Mouse (Mus musculus): Measurements from ENCODE around the gene Med24. TPM values are rescaled to one million over a fixed set of nuclear protein-coding genes. Genes with fewer than 3 reads are reported as not detected.

Gene Med24
- polyA plus RNA-seq, 2 experiments: 43.9 to 83.4 TPM

DNA sequence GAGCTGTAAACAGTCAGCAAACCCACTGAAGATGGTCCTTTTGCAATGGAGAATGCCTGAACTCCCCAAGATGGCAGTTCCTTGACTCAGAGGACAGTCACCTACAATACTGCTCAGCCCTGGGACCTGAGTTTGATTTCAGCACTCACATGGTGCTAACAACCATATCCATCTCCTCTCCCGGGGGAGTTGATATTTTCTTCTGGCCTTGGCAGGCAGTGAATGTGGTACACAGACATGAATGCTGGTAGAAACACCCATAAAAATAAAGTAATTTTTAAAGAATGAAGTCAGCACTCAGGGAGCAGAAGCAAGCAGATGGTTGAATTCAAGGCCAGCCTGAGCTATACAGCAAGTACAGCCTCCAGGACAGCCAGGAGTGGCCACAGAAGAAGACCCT, 6.9 kb upstream of the Med24 start:
- Histone ChIP-seq H3K36me3 (ENCODE audit: control insufficient read depth, insufficient read depth, low read length) (no peaks in the 10 kb centered on the region), H3K27me3 (ENCODE audit: control insufficient read depth, insufficient read depth, low read length) (no peaks in the 10 kb centered on the region), H3K4me3 (replicated peaks; ENCODE audit: low read length) (no peak overlapping the region), H3K4me2 (replicated peaks; ENCODE audit: low read depth, low read length, severe bottlenecking) (no peak overlapping the region), H3K9ac (ENCODE audit: low read depth, low read length, severe bottlenecking) (no peak overlapping the region), H3K4me1 (ENCODE audit: control insufficient read depth, insufficient read depth, low read length) (peaks cover 14% of the 10 kb centered on the region), H3K9me3 (ENCODE audit: control insufficient read depth, low read length) (no peaks in the 10 kb centered on the region), H3K27ac (replicated peaks; ENCODE audit: low read depth, low read length) (no peak overlapping the region)
- ATAC-seq (ENCODE audit: low FRiP score, low read depth): no peak
- TF ChIP-seq POLR2A (IDR thresholded peaks at IDR 0.05; ENCODE audit: borderline replicate concordance, extremely low read depth, insufficient read depth, insufficient read length): no peak
- no peak for DNase-seq (ENCODE audit: low spot score)
- WGBS: 76% methylated on average over 1 of the region's 1 CpGs

DNA sequence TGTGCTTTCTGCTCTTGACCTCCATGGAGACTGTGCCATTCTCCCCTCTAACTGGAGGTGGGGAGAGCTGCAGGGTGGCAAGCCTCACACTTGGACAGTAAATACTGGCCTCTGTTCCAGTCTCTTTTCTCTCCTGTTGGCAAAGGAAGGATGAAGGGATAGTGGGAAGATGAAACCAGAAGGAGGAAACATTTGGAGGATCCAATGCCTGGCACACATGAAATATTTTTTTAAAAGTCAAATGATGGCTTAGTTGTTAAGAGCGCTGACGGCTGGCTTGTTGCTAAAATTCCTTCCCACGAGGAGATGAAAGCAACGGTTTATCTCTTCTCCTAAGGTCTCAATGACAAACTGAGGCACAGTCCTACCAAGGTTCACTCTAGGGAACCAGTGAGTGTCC, 5.9 kb upstream of the Med24 start:
- Histone ChIP-seq H3K4me2 (replicated peaks; ENCODE audit: low read depth, low read length, severe bottlenecking) (no peak overlapping the region), H3K27me3 (ENCODE audit: control insufficient read depth, insufficient read depth, low read length) (no peaks in the 10 kb centered on the region), H3K9me3 (ENCODE audit: control insufficient read depth, low read length) (no peaks in the 10 kb centered on the region), H3K4me3 (replicated peaks; ENCODE audit: low read length) (no peak overlapping the region), H3K36me3 (ENCODE audit: control insufficient read depth, insufficient read depth, low read length) (no peaks in the 10 kb centered on the region), H3K9ac (ENCODE audit: low read depth, low read length, severe bottlenecking) (no peak overlapping the region), H3K4me1 (ENCODE audit: control insufficient read depth, insufficient read depth, low read length) (peaks cover 4% of the 10 kb centered on the region), H3K27ac (replicated peaks; ENCODE audit: low read depth, low read length) (no peak overlapping the region)
- DNase-seq (ENCODE audit: low spot score): no peak
- TF ChIP-seq POLR2A (IDR thresholded peaks at IDR 0.05; ENCODE audit: borderline replicate concordance, extremely low read depth, insufficient read depth, insufficient read length): no peak
- 90% methylated on average over 4 of the region's 4 CpGs for whole genome bisulfite sequencing
- ATAC-seq (ENCODE audit: low FRiP score, low read depth): no peak

DNA sequence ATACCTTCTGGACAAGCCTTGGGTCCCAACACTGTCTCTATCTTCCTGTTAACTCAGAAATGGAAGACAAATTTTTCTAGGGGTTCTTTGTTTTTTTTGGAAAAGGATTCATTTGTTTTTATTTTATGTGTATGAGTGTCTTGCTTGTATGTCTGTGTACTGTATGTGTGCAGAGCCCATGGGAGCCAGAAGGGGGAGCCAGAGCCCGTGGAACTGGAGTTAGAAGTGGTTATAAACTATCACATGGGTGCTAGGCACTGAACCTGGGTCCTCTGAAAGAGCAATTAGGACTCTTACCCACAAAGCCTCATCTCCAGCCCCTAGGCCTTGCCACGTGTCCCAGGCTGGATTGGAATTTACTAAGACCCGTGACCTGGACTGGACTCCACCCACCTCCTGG, 4.8 kb upstream of the Med24 start:
- H3K4me1 ChIP-seq (ENCODE audit: control insufficient read depth, insufficient read depth, low read length): no peaks in the 10 kb centered on the region
- WGBS: 69% methylated on average over 3 of the region's 3 CpGs
- H3K27me3 ChIP-seq (ENCODE audit: control insufficient read depth, insufficient read depth, low read length): no peaks in the 10 kb centered on the region
- no peaks in the 10 kb centered on the region for H3K36me3 ChIP-seq (ENCODE audit: control insufficient read depth, insufficient read depth, low read length)
- DNase-seq (ENCODE audit: low spot score) (no peak), ATAC-seq (ENCODE audit: low FRiP score, low read depth) (no peak)
- H3K9ac ChIP-seq (ENCODE audit: low read depth, low read length, severe bottlenecking): no peak overlapping the region
- H3K4me2 ChIP-seq (replicated peaks; ENCODE audit: low read depth, low read length, severe bottlenecking): no peak overlapping the region
- H3K9me3 ChIP-seq (ENCODE audit: control insufficient read depth, low read length): no peaks in the 10 kb centered on the region
- H3K27ac ChIP-seq (replicated peaks; ENCODE audit: low read depth, low read length): no peak overlapping the region
- no peak for TF ChIP-seq POLR2A (IDR thresholded peaks at IDR 0.05; ENCODE audit: borderline replicate concordance, extremely low read depth, insufficient read depth, insufficient read length)
- H3K4me3 ChIP-seq (replicated peaks; ENCODE audit: low read length): no peak overlapping the region

- H3K27ac ChIP-seq (replicated peaks; ENCODE audit: low read depth, low read length): no peak overlapping the region
- H3K4me2 ChIP-seq (replicated peaks; ENCODE audit: low read depth, low read length, severe bottlenecking): no peak overlapping the region
- ATAC-seq (ENCODE audit: low FRiP score, low read depth) (no peak), DNase-seq (ENCODE audit: low spot score) (no peak)
- no peak for TF ChIP-seq POLR2A (IDR thresholded peaks at IDR 0.05; ENCODE audit: borderline replicate concordance, extremely low read depth, insufficient read depth, insufficient read length)
- H3K36me3 ChIP-seq (ENCODE audit: control insufficient read depth, insufficient read depth, low read length): peaks cover 7% of the 10 kb centered on the region; the same call in 1 of the 2 replicates
- no peaks in the 10 kb centered on the region for H3K27me3 ChIP-seq (ENCODE audit: control insufficient read depth, insufficient read depth, low read length)
- 0 out of 2 replicates have a peak, but pooled peaks cover 4% of the 10 kb centered on the region for H3K4me1 ChIP-seq (ENCODE audit: control insufficient read depth, insufficient read depth, low read length)
- no peak overlapping the region for H3K9ac ChIP-seq (ENCODE audit: low read depth, low read length, severe bottlenecking)
- 37% methylated on average over 5 of the region's 5 CpGs for WGBS
- H3K9me3 ChIP-seq (ENCODE audit: control insufficient read depth, low read length): no peaks in the 10 kb centered on the region
- H3K4me3 ChIP-seq (replicated peaks; ENCODE audit: low read length): no peak overlapping the region
These were observed 1.9 kb upstream of the Med24 start for GRCm38 (mm10) chr11:98731134-98731533.

DNA sequence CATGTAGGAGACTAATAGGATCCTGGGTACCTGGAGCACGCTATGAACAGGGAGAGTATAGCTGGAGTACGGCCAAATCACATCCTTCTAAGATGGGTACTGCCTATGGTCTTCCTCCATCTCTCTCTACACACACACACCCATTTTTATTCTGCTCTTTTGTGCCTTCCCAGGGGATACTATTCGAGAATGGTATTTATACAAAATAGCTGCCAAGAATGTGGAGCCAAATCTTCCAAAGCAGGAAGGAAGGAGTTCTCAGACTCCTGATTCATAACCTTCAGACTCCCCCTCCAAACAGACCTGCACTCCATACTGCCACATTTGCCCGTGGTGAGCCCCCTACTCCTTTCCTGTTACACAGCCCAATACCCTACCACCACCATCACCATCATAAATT, 1.5 kb upstream of the Med24 start:
- Histone ChIP-seq H3K4me3 (replicated peaks; ENCODE audit: low read length) (no peak overlapping the region), H3K9me3 (ENCODE audit: control insufficient read depth, low read length) (no peaks in the 10 kb centered on the region), H3K27ac (replicated peaks; ENCODE audit: low read depth, low read length) (no peak overlapping the region), H3K4me2 (replicated peaks; ENCODE audit: low read depth, low read length, severe bottlenecking) (no peak overlapping the region), H3K4me1 (ENCODE audit: control insufficient read depth, insufficient read depth, low read length) (0 out of 2 replicates have a peak, but pooled peaks cover 4% of the 10 kb centered on the region), H3K36me3 (ENCODE audit: control insufficient read depth, insufficient read depth, low read length) (peaks cover 11% of the 10 kb centered on the region; the same call in 1 of the 2 replicates), H3K9ac (ENCODE audit: low read depth, low read length, severe bottlenecking) (no peak overlapping the region), H3K27me3 (ENCODE audit: control insufficient read depth, insufficient read depth, low read length) (no peaks in the 10 kb centered on the region)
- 59% methylated on average over 4 of the region's 4 CpGs for WGBS
- ATAC-seq (ENCODE audit: low FRiP score, low read depth) (no peak), DNase-seq (ENCODE audit: low spot score) (no peak)
- no peak for TF ChIP-seq POLR2A (IDR thresholded peaks at IDR 0.05; ENCODE audit: borderline replicate concordance, extremely low read depth, insufficient read depth, insufficient read length)

Measured in limb, embryonic 14.5 days (tissue).